Mouse (Mus musculus) olfactory bulb, adult 2 months (tissue): ENCODE measurements around the gene Smug1. TPM values are rescaled to one million over a fixed set of nuclear protein-coding genes. Genes with fewer than 3 reads are reported as not detected.

Experiments used
- H3K27ac ChIP-seq: fragments of 200-500 bp; 2 replicates; pipeline ENCODE4 v1.5.1; 2012; ENCODE audit warnings: low read depth, low read length; ENCODE audit not compliant: insufficient read depth
- H3K4me1 ChIP-seq: fragments of 200-500 bp; 2 replicates; pipeline ENCODE4 v1.6.1; 2012; ENCODE audit warnings: low read length; ENCODE audit not compliant: control insufficient read depth, insufficient read depth
- H3K4me3 ChIP-seq: fragments of 200-500 bp; 2 replicates; pipeline ENCODE4 v1.5.1; 2012; ENCODE audit warnings: mild to moderate bottlenecking, low read depth, low read length, moderate library complexity; ENCODE audit not compliant: insufficient read depth
- CTCF ChIP-seq: fragments of 200-500 bp; IDR thresholded peaks from 2 replicates; pipeline ENCODE4 v1.5.1; 2012; ENCODE audit warnings: low read depth, mild to moderate bottlenecking, low read length, moderate library complexity; ENCODE audit not compliant: insufficient read depth
- POLR2A ChIP-seq: fragments of 200-500 bp; IDR thresholded peaks from 2 replicates; pipeline ENCODE4 v1.6.1; 2012; ENCODE audit warnings: mild to moderate bottlenecking, low read depth, low read length, moderate library complexity; ENCODE audit not compliant: insufficient read depth
- WGBS: fragments of 180-500 bp; shearing (Covaris S2); methylation state at CpG from one replicate; pipeline ENCODE4 v1.1.7; 2018; 5-methylcytosine and 5-hydroxymethylcytosine counted together
- polyA plus RNA-seq: library from polyadenylated mRNA; stranded (reverse); fragments of >200 nt; gene quantifications from 2 replicates; pipeline ENCODE4 v1.2.4, GENCODE M21; 2012; ENCODE audit warnings: low replicate concordance; ENCODE audit not compliant: missing spikeins, insufficient read depth, insufficient read length

The Smug1 gene
- polyA plus RNA-seq, 1 experiment = not detected

DNA sequence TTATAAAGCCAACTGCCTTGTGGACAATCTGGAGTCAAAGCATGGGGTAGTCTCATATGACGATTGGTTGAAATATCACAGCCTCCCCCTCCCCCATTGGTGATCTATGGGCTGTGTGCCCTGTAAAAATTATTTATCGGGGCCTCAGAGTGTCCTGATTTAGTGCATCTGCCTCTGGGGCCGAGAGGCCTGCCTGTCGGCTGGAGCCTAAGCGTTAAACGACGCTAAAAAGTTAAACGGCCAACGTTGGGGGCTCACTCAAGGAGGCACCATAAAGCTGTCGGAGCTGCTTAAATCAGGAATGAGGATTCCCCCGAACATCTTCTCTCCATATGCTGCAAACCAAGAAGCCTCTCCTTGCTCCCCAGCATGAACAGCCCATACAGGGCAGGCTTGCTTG, 46.3 kb downstream of the Smug1 start:
- TF ChIP-seq POLR2A (no peak), CTCF (no peak)
- no peak overlapping the region for H3K27ac ChIP-seq
- H3K4me1 ChIP-seq = peaks cover under 1% of the 10 kb centered on the region; the same call in 1 of the 2 replicates
- 86% methylated on average over 11 of the region's 11 CpGs for WGBS
- no peak overlapping the region for H3K4me3 ChIP-seq

DNA sequence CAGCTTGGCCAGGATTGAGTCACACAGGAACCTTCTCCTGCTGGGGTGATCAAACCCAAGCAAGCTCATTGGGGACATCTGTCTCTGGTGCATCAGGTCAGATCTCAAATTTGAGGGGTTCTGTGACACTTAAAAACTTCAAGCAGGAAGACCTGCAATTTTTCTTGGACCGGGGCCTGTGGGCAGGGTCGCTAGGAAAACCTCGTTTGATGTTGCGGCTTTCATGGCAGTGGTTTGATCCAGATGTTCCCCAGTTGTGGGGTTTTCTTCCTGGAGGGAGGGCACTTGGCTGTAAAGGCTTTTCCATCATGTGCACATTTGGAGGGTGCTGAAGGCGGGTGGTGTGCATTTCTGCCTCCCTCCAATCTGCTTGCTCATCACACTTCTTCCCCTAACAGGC, 51.2 kb downstream of the Smug1 start:
- no peak overlapping the region for H3K4me3 ChIP-seq
- TF ChIP-seq CTCF = no peak
- no peak for TF ChIP-seq POLR2A
- 87% methylated on average over 5 of the region's 5 CpGs for WGBS

DNA sequence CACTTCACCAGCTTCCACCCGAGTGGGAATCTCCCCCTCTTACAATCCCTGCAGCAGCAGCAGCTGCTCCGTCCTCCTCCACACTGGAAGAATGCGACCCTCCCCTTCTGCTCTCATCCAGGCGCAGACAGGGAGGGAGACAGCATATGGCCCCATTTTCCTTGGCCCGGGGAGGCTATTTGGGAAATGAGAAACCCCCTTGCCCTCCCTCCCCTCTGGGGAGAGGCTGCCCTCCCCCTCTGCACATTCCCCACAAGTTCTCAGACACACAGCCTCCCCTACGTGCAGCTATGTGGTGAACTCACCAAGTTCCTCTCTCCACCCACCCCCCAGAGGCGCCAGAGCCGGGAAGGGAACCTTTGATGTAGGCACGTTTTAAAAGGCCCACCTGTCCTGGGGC, 51.6 kb downstream of the Smug1 start:
- 8% methylated on average over 9 of the region's 9 CpGs for WGBS
- H3K27ac ChIP-seq = no peak overlapping the region

More for the DNA sequence above, 51.2 kb downstream of the Smug1 start:
- Histone ChIP-seq H3K4me1 (peaks cover 5% of the 10 kb centered on the region; the same call in 1 of the 2 replicates), H3K27ac (no peak overlapping the region)

DNA sequence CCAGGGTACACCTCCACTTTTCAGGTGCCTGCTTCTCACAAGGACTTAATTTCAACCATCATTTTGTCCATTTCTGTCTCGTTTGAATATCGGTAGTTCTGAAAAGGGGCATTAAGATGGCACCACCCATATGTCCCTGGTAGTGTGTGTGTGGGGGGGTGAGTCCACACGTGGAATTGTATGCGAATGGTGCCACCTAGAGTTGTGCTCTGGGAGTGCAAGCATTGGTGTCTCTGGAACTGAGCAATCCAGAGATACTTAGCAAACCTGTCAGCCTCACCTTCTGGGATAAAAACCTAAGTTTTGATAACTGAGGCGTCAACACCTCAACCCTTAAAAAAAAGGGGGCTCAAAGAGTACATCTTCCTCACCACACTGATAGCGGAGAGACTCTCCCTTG, 53.8 kb downstream of the Smug1 start:
- 87% methylated on average over 6 of the region's 6 CpGs for WGBS
- H3K27ac ChIP-seq = no peak overlapping the region
- TF ChIP-seq CTCF (no peak), POLR2A (no peak)
- no peak overlapping the region for H3K4me3 ChIP-seq
- peaks cover 5% of the 10 kb centered on the region; the same call in 1 of the 2 replicates for H3K4me1 ChIP-seq

More for the DNA sequence above, 51.6 kb downstream of the Smug1 start:
- no peak overlapping the region for H3K4me3 ChIP-seq
- TF ChIP-seq CTCF (no peak), POLR2A (no peak)
- H3K4me1 ChIP-seq = peaks cover 5% of the 10 kb centered on the region; the same call in 1 of the 2 replicates

DNA sequence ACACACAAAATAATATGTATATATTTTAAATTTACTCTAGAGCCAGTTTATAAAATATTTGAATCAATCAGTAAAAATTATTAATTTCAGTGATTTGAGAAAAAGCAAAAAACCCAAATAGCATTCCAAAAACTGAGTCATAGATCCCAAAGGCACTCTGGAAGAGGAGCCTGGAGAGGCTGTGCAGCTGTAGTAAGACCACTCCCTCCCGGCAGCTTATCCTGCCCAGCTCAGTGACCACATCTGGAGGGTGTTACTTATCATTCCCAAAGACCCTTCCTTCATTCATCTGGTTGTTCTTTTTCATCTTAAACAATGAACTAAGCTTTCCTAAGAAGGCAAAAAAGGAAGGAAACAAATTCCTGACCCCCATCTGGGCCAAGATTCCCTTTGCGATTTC, 54.6 kb downstream of the Smug1 start:
- TF ChIP-seq POLR2A (no peak), CTCF (no peak)
- WGBS = 67% methylated on average over 2 of the region's 2 CpGs
- Histone ChIP-seq H3K4me3 (no peak overlapping the region), H3K27ac (no peak overlapping the region), H3K4me1 (peaks cover 5% of the 10 kb centered on the region; the same call in 1 of the 2 replicates)

DNA sequence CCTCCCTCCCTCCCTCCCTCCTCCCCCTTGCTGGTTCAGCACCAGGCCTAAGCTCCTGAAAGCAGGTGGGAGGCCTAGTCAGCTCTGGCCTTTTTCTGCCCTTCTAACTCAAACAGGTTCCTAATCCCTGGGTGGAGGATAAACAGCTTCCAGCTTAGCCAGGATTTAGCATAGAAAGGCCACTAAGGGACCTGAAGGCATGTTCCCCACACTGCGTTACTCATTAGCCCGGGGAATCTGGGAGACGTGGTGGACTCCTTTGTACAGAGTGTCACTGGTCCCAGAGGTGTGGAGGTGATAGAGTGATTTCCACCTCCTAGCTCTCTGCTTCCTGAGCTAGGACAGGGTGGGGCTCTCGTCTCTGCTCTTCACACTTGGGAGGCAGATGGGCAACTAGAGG, 57.0 kb downstream of the Smug1 start:
- H3K4me1 ChIP-seq = no peaks in the 10 kb centered on the region
- TF ChIP-seq POLR2A (no peak), CTCF (no peak)
- H3K27ac ChIP-seq = no peak overlapping the region
- WGBS = 78% methylated on average over 4 of the region's 4 CpGs
- no peak overlapping the region for H3K4me3 ChIP-seq

DNA sequence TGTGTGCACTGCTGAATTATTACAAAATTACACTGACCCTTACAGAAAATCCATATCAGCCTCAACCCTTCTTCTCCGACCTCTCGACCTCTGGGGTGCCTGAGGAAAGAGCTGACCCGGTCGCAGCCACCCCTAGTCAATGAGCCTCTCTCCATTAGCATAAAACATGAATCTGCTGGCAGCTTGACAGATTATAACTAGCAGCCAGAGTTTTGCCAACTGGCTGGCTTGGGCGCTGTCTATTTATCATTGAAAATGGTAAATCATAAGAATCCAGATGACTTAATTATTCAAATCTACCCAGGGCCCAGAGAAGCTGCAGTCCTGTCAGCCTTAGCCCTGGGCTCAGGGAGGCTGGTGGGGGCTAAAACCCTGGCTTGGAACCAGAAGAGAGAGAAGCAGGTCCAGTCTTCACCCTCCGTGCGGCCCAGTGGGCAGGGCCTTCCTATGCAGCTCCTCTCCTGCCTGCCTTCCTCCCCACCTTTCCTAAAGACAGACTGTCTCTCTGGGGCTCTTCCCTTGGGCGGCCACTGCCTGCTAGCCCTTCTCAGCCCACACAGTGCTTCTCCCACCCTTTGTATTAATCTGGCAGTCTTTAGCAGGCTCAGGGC, 58.7 kb downstream of the Smug1 start:
- H3K27ac ChIP-seq = no peak overlapping the region

DNA sequence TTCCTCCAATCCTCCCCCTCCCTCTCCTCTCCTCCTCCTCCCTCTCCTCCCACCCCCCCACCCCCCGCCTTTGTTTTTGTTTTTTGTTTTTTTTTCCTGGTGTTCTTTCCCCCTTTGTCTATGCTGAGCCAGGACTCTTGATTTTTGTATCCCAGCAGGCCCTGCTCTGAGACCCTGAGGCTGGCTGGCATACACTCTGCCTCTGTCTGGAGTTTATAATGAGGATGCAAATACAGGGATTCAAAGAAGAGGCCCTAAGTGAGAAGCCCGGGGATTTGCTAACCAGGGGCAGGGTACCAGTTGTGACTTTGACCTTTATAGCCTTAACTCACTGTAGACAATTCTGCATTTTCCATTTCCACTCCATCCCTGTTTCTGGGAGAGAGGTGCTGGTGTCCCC, 60.7 kb downstream of the Smug1 start:
- Histone ChIP-seq H3K4me3 (no peak overlapping the region), H3K4me1 (peaks cover 7% of the 10 kb centered on the region), H3K27ac (no peak overlapping the region)
- no peak for TF ChIP-seq CTCF
- TF ChIP-seq POLR2A = no peak
- 44% methylated on average over 2 of the region's 2 CpGs for whole genome bisulfite sequencing

More for the DNA sequence above, 58.7 kb downstream of the Smug1 start:
- WGBS = 77% methylated on average over 8 of the region's 8 CpGs
- Histone ChIP-seq H3K4me3 (no peak overlapping the region), H3K4me1 (no peaks in the 10 kb centered on the region)
- TF ChIP-seq POLR2A (no peak), CTCF (no peak)

Other genes with a start within 250 kb of the Smug1 start
- gene Hoxc13, start 246.0 kb downstream of the Smug1 start, polyA plus RNA-seq = not detected in 2 replicates
- not detected in 2 replicates for gene Hoxc12, start 230.3 kb downstream of the Smug1 start, polyA plus RNA-seq
- not detected in 2 replicates for gene Hoxc11, start 212.7 kb downstream of the Smug1 start, polyA plus RNA-seq
- gene Hoxc10, start 200.3 kb downstream of the Smug1 start, polyA plus RNA-seq = not detected in 2 replicates
- not detected in 2 replicates for gene Hoxc5, start 199.6 kb downstream of the Smug1 start, polyA plus RNA-seq
- not detected in 2 replicates for gene Hoxc9, start 190.7 kb downstream of the Smug1 start, polyA plus RNA-seq
- not detected in 2 replicates for gene Hoxc8, start 176.5 kb downstream of the Smug1 start, polyA plus RNA-seq
- gene Hoxc6, start 168.8 kb downstream of the Smug1 start, polyA plus RNA-seq = not detected in 2 replicates
- not detected in 2 replicates for gene Hoxc4, start 148.2 kb downstream of the Smug1 start, polyA plus RNA-seq
- gene Cbx5, start 72.7 kb upstream of the Smug1 start, polyA plus RNA-seq = 111 and 221 TPM in 2 replicates
- 185 and 643 TPM in 2 replicates for gene Hnrnpa1, start 73.3 kb upstream of the Smug1 start, polyA plus RNA-seq
- not detected in 2 replicates for gene Nfe2, start 91.3 kb upstream of the Smug1 start, polyA plus RNA-seq
- gene Copz1, start 105.6 kb upstream of the Smug1 start, polyA plus RNA-seq = not detected in 2 replicates
- gene Gpr84, start 143.5 kb upstream of the Smug1 start, polyA plus RNA-seq = not detected in 2 replicates
- gene Zfp385a, start 173.0 kb upstream of the Smug1 start, polyA plus RNA-seq = not detected in 2 replicates
- not detected in 2 replicates for gene Itga5, start 199.7 kb upstream of the Smug1 start, polyA plus RNA-seq